Mouse (Mus musculus) forelimb bud, embryonic 11.5 days (tissue): ENCODE data around the gene 2700081O15Rik.
A peak's percentile ranks its signal among the peaks of the same experiment; 100 is the strongest.

Experiments used
- DNase-seq: peaks from one replicate; pipeline ENCODE4 v3.0.0-alpha.2; 2012; ENCODE audit warnings: low read depth, low spot score

Gene 2700081O15Rik

GRCm38 (mm10) chr19:7420841-7421601 lies 3.6 kb downstream of the 2700081O15Rik start:
- no peak for DNase-seq

- DNase-seq = peak; percentile 64
Observed at GRCm38 (mm10) chr19:7421602-7422591, 4.5 kb downstream of the 2700081O15Rik start.

GRCm38 (mm10) chr19:7422656-7423027 lies 5.2 kb downstream of the 2700081O15Rik start:
- DNase-seq = no peak

DNA sequence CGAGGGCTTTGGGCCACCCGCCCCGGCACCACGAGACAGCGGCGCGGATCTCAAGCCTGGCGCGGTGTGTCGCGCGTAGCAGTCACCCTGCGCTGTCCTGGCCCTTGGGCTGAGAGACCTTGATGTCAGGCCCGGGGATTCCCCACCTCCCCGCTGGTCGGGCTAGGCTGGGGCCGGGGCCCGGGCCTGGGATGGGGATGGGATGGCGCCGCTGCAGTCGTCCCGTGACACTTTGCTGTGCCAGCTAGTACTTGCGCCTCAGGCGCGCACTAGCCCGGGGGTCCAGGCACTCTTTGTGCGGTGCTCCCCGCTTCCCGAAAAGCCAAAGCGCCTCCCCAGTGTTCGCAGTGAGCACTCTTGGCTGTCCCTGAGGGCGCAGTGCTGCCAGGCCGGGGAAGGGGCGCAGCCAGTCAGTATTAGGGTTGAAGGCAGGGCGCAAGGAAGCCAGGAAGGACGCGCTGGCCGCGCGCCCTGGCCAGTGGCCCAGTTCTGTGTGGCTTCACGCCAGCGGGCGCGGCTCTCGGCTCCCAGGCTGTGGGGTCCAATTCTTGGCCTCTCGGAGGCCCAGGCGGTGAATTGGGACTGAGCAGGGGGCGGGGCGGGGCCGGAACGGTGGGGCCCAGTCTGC lies 5.7 kb downstream of the 2700081O15Rik start:
- no peak for DNase-seq

DNA sequence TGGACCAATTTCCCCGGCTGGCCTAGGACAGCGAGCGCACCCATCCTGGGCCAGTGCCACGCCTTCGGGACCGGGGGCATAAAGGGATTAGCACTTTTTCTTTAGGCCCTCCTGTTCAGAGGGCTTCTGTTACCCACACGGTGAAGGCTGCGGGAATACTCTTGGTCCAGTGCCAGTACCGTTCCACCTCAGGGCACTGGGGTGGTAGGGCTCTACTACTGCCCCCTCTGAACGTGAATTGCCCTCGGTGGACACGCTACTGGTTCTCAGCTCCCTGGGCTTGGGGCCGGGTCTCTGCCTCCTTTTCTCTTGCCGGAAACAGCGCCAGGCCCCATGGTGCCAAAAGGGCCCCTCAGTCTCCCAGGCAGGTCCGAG lies 6.2 kb downstream of the 2700081O15Rik start:
- DNase-seq = no peak

DNA sequence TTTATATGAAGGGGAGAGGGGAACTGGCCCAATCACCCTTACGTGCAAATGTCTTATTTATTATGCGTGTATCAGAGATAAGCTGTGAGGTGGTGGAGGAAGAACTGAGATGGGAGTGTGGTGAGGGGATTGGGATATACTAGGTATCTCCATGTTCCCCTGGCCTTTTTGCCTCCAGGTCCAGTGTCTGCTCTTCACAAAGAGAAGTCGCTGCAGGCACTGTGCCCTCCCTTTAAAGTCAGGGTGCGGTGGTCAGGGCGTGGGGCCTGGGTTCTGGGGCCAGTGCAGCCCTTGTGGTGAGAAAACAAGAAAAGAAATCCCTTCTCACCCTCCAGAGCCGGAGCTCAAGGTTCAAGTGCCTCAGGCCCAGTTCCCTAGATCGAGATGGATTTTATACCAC lies 6.7 kb downstream of the 2700081O15Rik start:
- DNase-seq = no peak

DNA sequence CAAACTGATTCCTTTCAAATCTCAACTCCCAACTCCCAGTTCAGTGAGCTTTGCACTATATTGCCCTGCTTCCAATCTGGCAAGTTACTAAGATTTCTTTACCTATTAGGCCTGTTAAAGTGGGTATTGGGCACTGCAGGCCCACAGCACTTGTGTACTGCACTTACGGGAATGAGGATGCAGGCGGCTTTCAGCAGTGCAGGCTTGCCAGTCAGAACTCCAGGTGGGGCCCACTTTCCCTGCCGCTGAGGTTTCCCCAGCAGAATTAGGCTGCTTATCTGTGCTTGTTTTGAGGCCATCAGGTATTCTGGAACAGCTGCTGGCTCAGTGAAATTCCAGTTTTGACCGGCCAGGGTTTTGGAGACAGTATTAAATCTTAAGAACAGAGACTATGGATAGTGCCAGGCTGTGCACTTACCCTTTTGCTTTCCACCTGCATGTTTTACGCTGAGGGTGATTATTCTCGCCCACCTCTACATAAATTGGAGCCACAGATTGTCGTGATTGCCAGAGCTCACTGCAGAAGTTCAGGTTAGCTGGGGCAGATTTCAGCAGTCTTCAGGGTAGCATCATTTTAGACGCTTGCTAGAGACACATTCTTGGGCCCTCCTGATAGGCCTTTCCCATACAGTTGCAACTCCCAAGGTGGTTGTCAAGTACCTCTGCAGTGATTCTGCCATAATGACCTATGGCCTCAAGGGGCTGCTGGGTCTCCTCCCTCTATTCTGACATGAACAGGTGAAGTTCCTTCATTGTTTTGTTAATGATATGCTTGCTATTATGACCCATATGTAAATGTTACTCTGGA lies 7.4 kb downstream of the 2700081O15Rik start:
- DNase-seq = no peak

- no peak for DNase-seq
Observed at GRCm38 (mm10) chr19:7425398-7425775, 8.0 kb downstream of the 2700081O15Rik start.

GRCm38 (mm10) chr19:7434887-7435286 lies 17.5 kb downstream of the 2700081O15Rik start:
- DNase-seq = no peak

- DNase-seq = peak; percentile 49
Observed at GRCm38 (mm10) chr19:7436061-7436970, 18.9 kb downstream of the 2700081O15Rik start.

GRCm38 (mm10) chr19:7438295-7438694 lies 20.9 kb downstream of the 2700081O15Rik start:
- DNase-seq = no peak

DNA sequence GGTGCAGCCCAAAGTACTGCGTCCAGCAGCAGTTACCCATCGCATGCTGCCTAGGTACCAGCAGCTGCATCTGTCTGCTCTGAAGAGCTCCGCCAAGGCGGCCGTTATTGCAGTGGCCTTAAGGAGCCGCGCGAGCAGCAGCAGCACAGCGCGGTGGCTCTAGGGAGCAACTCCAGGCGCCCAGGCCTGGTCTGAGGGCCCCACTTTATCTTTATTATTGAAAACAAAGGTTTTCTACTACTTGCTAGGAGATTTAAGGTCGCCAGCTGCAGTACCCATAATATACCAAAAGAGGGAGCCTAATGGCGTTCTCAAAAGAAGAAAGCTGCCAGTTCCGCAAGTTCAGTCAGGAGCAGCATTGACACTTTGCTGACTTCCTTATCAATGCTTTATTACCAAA lies 24.1 kb downstream of the 2700081O15Rik start:
- peak; percentile 69 for DNase-seq

GRCm38 (mm10) chr19:7445105-7445504 lies 27.7 kb downstream of the 2700081O15Rik start:
- no peak for DNase-seq

GRCm38 (mm10) chr19:7445596-7445995 lies 28.2 kb downstream of the 2700081O15Rik start:
- DNase-seq = no peak

- no peak for DNase-seq
Observed at GRCm38 (mm10) chr19:7456803-7457202, 39.4 kb downstream of the 2700081O15Rik start.

DNA sequence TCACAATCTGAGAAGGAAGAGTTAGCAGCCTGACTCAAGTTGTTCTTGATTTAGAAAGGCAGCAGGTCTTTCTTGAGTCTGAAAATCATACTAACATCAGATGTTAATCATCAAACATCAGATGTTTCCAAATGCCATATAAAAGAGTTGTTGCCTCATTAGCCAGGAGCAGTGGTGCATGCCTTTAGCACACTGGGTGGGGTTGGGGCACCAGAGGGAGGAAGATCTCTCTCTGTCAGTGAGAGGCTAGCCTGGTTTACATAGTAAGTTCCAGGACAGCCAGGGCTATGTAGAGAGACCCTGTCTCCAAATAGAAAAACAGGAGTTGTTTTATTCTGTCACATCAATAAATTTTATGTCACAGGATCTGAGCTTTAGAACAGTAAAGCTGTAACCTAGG lies 41.5 kb downstream of the 2700081O15Rik start:
- DNase-seq = no peak

GRCm38 (mm10) chr19:7459370-7459769 lies 41.9 kb downstream of the 2700081O15Rik start:
- DNase-seq = no peak

DNA sequence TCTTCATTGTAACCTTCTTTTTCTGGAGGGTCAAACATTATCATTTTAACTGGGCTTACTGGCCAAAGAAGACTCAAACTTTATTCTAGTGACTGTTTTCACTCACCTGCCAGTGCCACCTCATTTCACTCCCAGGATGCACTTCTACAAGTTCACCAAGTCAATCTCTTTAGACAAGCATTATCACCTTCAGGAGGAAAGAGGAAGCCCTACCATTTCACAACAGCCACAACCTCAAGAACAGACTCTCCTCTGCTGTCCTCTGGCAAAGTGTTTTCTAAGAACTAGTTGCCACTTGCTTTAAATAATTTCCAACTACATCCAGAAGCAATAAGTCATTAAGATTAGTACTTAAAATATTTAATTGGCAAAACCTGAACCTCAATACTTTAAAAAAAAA lies 50.5 kb downstream of the 2700081O15Rik start:
- DNase-seq = no peak

- no peak for DNase-seq
Observed at GRCm38 (mm10) chr19:7470643-7471042, 53.2 kb downstream of the 2700081O15Rik start.
